Mouse (Mus musculus) liver, embryonic 16.5 days (tissue): ENCODE measurements at regions not wholly inside any gene's neighbourhood (a gene's known extent, or its start where the extent isn't known, plus 50 kb on each side); places are given as distances from the start of the nearest gene placed in this dataset.

Source experiments
- ATAC-seq: fragments of 200-750 bp; cut with Nextera tagmentation; 2 replicates; pipeline ENCODE4 v1.8.0; 2017; ENCODE audit warnings: low read depth, mild to moderate bottlenecking, moderate number of reproducible peaks, moderate library complexity
- H3K27ac ChIP-seq: fragments of 300-500 bp; sonication (generic); 2 replicates; pipeline ENCODE4 v1.5.1; 2014; ENCODE audit warnings: mild to moderate bottlenecking, low read length
- H3K27me3 ChIP-seq: fragments of 300-500 bp; sonication (generic); 2 replicates; pipeline ENCODE4 v1.6.1; 2014; ENCODE audit warnings: low read depth, low read length, mixed read lengths; ENCODE audit not compliant: control insufficient read depth, insufficient read depth
- H3K36me3 ChIP-seq: fragments of 300-500 bp; sonication (generic); 2 replicates; pipeline ENCODE4 v1.6.1; 2014; ENCODE audit warnings: mild to moderate bottlenecking; ENCODE audit not compliant: control insufficient read depth, insufficient read depth
- H3K4me1 ChIP-seq: fragments of 300-500 bp; sonication (generic); 2 replicates; pipeline ENCODE4 v1.6.1; 2014; ENCODE audit warnings: low read depth, low read length, mixed read lengths; ENCODE audit not compliant: control insufficient read depth
- H3K4me2 ChIP-seq: fragments of 300-500 bp; sonication (generic); 2 replicates; pipeline ENCODE4 v1.6.1; 2014; ENCODE audit warnings: low read depth, low read length, mixed read lengths
- H3K4me3 ChIP-seq: fragments of 300-500 bp; sonication (generic); 2 replicates; pipeline ENCODE4 v1.5.1; 2014; ENCODE audit warnings: low read depth, mild to moderate bottlenecking, low read length
- H3K9ac ChIP-seq: fragments of 300-500 bp; sonication (generic); 2 replicates; pipeline ENCODE4 v1.6.1; 2014; ENCODE audit warnings: low read depth, low read length
- H3K9me3 ChIP-seq: fragments of 300-500 bp; sonication (generic); replicated peaks from 2 replicates; pipeline ENCODE4 v1.6.1; 2016; ENCODE audit warnings: low read length; ENCODE audit not compliant: control insufficient read depth
- WGBS: fragments of 180-500 bp; shearing (Covaris S2); extraction: QIAGEN DNeasy Blood & Tissue Kit; methylation state at CpG from one replicate; pipeline ENCODE4 v1.1.7; 2014; ENCODE audit not compliant: insufficient replicate concordance; 5-methylcytosine and 5-hydroxymethylcytosine counted together

DNA sequence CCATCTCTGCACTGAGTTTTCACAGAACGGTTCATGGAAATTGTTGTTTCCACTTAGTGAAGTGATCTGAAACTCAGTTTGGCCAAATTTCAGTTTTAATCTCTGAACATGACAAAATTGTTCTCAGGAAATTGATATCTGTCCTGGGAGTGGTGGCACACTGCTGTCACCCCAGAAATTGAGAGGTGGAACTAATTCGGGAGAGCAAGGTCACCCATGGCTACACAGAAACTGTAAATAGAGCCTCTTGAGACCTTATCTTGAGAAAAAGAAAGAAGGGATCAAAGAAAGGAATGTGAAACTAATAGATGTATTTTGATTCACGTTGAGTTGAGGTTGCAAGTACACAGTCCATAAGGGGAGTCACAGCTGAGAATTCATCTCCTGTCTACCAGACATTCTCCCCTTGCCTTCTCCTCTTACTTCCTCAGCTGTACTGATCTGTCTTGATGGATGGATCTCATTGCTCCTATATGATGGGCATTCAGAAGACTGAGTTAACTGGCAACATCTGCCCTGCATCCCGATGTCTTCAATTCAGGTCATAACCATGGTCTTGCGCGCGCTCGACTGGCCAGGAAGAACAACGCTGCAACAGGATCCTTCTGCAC is 120.2 kb upstream of the Atp2b1 start:
- H3K27ac ChIP-seq: no peak overlapping the region
- H3K9me3 ChIP-seq: no peaks in the 10 kb centered on the region
- WGBS: 78% methylated on average over 9 of the region's 9 CpGs

GRCm38 (mm10) chr10:98796016-98796415 is 118.2 kb upstream of the Atp2b1 start:
- H3K9me3 ChIP-seq: no peaks in the 10 kb centered on the region
- 65% methylated on average over 3 of the region's 3 CpGs for WGBS
- H3K4me3 ChIP-seq: no peak overlapping the region
- H3K27ac ChIP-seq: no peak overlapping the region
- H3K9ac ChIP-seq: no peak overlapping the region
- no peaks in the 10 kb centered on the region for H3K4me1 ChIP-seq
- no peak overlapping the region for H3K4me2 ChIP-seq
- H3K36me3 ChIP-seq: no peaks in the 10 kb centered on the region
- no peaks in the 10 kb centered on the region for H3K27me3 ChIP-seq
- no peak for ATAC-seq

More for the DNA sequence above, 120.2 kb upstream of the Atp2b1 start:
- H3K36me3 ChIP-seq: no peaks in the 10 kb centered on the region
- H3K9ac ChIP-seq: no peak overlapping the region
- no peak for ATAC-seq
- no peaks in the 10 kb centered on the region for H3K27me3 ChIP-seq
- no peak overlapping the region for H3K4me3 ChIP-seq
- no peak overlapping the region for H3K4me2 ChIP-seq
- no peaks in the 10 kb centered on the region for H3K4me1 ChIP-seq

GRCm38 (mm10) chr10:98798634-98799415 is 115.4 kb upstream of the Atp2b1 start:
- no peaks in the 10 kb centered on the region for H3K4me1 ChIP-seq
- H3K27me3 ChIP-seq: no peaks in the 10 kb centered on the region
- no peak overlapping the region for H3K9ac ChIP-seq
- no peak overlapping the region for H3K4me2 ChIP-seq
- no peak for ATAC-seq
- H3K4me3 ChIP-seq: no peak overlapping the region
- no peaks in the 10 kb centered on the region for H3K36me3 ChIP-seq
- no peaks in the 10 kb centered on the region for H3K9me3 ChIP-seq
- WGBS: 53% methylated on average over 6 of the region's 6 CpGs
- H3K27ac ChIP-seq: no peak overlapping the region

GRCm38 (mm10) chr10:98799830-98800229 is 114.4 kb upstream of the Atp2b1 start:
- no peak for ATAC-seq
- Histone ChIP-seq H3K9me3 (no peaks in the 10 kb centered on the region), H3K4me3 (no peak overlapping the region), H3K36me3 (no peaks in the 10 kb centered on the region), H3K9ac (no peak overlapping the region), H3K27ac (no peak overlapping the region), H3K27me3 (no peaks in the 10 kb centered on the region), H3K4me1 (no peaks in the 10 kb centered on the region), H3K4me2 (no peak overlapping the region)
- WGBS: 68% methylated on average over 3 of the region's 3 CpGs

- Histone ChIP-seq H3K9ac (no peak overlapping the region), H3K4me3 (no peak overlapping the region), H3K27ac (no peak overlapping the region), H3K36me3 (no peaks in the 10 kb centered on the region), H3K9me3 (no peaks in the 10 kb centered on the region), H3K4me1 (no peaks in the 10 kb centered on the region), H3K4me2 (no peak overlapping the region), H3K27me3 (no peaks in the 10 kb centered on the region)
- WGBS: 64% methylated on average over 8 of the region's 8 CpGs
- ATAC-seq: no peak
These were observed 113.3 kb upstream of the Atp2b1 start for GRCm38 (mm10) chr10:98800949-98801348.

GRCm38 (mm10) chr10:98805013-98805412 is 109.2 kb upstream of the Atp2b1 start:
- Histone ChIP-seq H3K9ac (no peak overlapping the region), H3K27ac (no peak overlapping the region), H3K36me3 (no peaks in the 10 kb centered on the region), H3K4me1 (no peaks in the 10 kb centered on the region), H3K27me3 (no peaks in the 10 kb centered on the region), H3K4me2 (no peak overlapping the region), H3K9me3 (no peaks in the 10 kb centered on the region), H3K4me3 (no peak overlapping the region)
- ATAC-seq: no peak
- 69% methylated on average over 1 of the region's 1 CpGs for WGBS

GRCm38 (mm10) chr10:98806798-98807535 is 107.2 kb upstream of the Atp2b1 start:
- H3K4me3 ChIP-seq: no peak overlapping the region
- ATAC-seq: no peak
- WGBS: 74% methylated on average over 19 of the region's 19 CpGs
- no peak overlapping the region for H3K9ac ChIP-seq
- H3K27ac ChIP-seq: no peak overlapping the region
- H3K4me2 ChIP-seq: no peak overlapping the region
- H3K9me3 ChIP-seq: no peaks in the 10 kb centered on the region
- H3K27me3 ChIP-seq: no peaks in the 10 kb centered on the region
- H3K36me3 ChIP-seq: no peaks in the 10 kb centered on the region
- no peaks in the 10 kb centered on the region for H3K4me1 ChIP-seq

- Histone ChIP-seq H3K4me2 (no peak overlapping the region), H3K27ac (no peak overlapping the region), H3K4me3 (no peak overlapping the region), H3K27me3 (no peaks in the 10 kb centered on the region), H3K9me3 (no peaks in the 10 kb centered on the region), H3K4me1 (no peaks in the 10 kb centered on the region), H3K36me3 (no peaks in the 10 kb centered on the region), H3K9ac (no peak overlapping the region)
- 55% methylated on average over 4 of the region's 4 CpGs for WGBS
- no peak for ATAC-seq
These were observed 105.6 kb upstream of the Atp2b1 start for GRCm38 (mm10) chr10:98808644-98809043.

- no peaks in the 10 kb centered on the region for H3K36me3 ChIP-seq
- no peak overlapping the region for H3K4me3 ChIP-seq
- H3K4me1 ChIP-seq: no peaks in the 10 kb centered on the region
- no peak overlapping the region for H3K27ac ChIP-seq
- H3K9me3 ChIP-seq: no peaks in the 10 kb centered on the region
- H3K27me3 ChIP-seq: no peaks in the 10 kb centered on the region
- H3K9ac ChIP-seq: no peak overlapping the region
- no peak overlapping the region for H3K4me2 ChIP-seq
- no peak for ATAC-seq
- 70% methylated on average over 5 of the region's 5 CpGs for WGBS
These were observed 85.2 kb upstream of the Atp2b1 start for GRCm38 (mm10) chr10:98829051-98829450.
